Mouse (Mus musculus): ENCODE measurements around the gene Mbnl2. TPM values are rescaled to one million over a fixed set of nuclear protein-coding genes. Genes with fewer than 3 reads are reported as not detected.

Gene Mbnl2
- polyA plus RNA-seq, 1 experiment from 2014 or later, result 45.5 TPM

- no peaks in the 10 kb centered on the region; the same call in 1 of the 2 replicates for H3K36me3 ChIP-seq
- H3K4me1 ChIP-seq, result peaks cover 35% of the 10 kb centered on the region
- no peak overlapping the region for H3K4me3 ChIP-seq
- 95% methylated on average over 6 of the region's 6 CpGs for WGBS
- H3K27me3 ChIP-seq (ENCODE audit: low read depth, poor library complexity, severe bottlenecking), result no peaks in the 10 kb centered on the region
- no peak overlapping the region for H3K27ac ChIP-seq
- no peak for DNase-seq (ENCODE audit: low spot score)
- no peaks in the 10 kb centered on the region for H3K9me3 ChIP-seq (replicated peaks)
These were observed 34.2 kb downstream of the Mbnl2 start for GRCm38 (mm10) chr14:120309691-120310090.

DNA sequence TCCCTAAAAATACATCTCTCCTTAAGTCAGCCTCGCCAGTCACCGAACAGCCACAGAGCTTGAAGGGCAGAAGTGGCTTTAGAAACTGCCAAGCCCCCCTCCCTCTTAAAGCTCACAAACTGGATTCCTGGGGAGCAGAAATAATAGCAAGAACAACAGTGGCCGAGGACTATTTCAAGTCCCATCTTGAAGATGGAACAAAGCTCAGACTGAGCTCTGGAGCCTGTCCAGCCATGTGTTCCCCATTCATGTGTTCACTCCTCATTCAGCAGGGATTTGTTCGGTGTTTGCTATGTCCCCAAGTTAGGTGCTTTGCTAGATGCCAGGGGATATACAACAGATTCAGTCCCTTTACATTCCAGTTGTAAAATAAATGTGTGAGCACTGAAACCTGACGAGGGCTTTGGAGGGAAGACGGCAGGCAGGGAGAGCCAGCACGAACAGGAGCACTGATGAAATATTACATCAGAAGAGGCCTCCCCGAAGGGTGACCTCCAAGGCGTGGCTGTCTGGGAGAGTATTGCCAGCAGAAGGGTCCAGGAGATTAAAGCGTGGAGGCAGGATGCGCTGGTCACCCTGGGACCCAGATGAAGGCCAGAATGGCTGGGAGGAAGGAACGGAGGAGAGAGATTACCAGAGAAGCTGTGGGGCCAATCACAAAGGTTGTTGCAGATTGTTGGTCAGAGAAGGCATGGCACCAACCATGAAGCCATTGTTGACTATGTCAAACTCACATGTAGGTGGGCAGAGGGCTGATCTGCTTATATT, 36.0 kb downstream of the Mbnl2 start:
- Histone ChIP-seq H3K4me3 (no peak overlapping the region), H3K36me3 (no peaks in the 10 kb centered on the region; the same call in 1 of the 2 replicates), H3K27me3 (ENCODE audit: low read depth, poor library complexity, severe bottlenecking) (no peaks in the 10 kb centered on the region), H3K27ac (no peak overlapping the region), H3K9me3 (replicated peaks) (no peaks in the 10 kb centered on the region), H3K4me1 (peaks cover 35% of the 10 kb centered on the region)
- 90% methylated on average over 12 of the region's 12 CpGs for WGBS
- no peak for DNase-seq (ENCODE audit: low spot score)

DNA sequence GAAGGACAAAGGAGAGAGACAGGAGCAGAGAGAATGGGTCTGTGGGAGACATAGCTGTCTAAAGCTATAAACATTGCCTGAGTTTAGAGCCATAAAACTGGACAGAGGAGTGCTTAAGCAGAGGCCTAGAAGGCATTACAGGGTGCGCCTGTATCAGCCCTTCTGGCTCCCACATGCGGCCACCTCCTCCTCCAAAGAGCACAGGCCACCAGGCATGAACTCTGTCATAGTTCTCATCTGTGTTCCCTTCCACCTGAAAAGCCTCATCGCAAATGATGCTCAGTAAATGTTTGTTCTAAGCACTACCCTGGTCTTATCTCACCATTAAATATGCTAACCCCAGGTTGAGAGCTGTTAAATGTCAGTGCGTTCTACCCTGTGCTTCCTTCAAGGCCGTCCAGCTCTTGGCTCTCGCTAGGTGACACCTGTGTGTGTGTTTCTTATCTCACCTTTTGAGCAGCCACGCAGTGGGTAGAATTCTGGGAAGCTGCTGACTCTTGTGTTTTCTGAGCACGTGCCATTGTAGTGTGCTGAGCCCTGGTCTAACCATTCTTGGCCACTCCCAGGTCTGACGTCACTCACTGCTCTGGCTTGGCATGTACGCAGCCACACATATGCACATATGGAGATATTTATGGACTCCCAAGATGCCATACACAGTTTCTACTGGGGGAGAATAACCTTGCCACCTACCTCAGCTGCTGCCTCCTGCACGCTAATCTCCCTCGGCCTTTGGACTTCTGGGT, 37.4 kb downstream of the Mbnl2 start:
- WGBS, result 82% methylated on average over 12 of the region's 12 CpGs

DNA sequence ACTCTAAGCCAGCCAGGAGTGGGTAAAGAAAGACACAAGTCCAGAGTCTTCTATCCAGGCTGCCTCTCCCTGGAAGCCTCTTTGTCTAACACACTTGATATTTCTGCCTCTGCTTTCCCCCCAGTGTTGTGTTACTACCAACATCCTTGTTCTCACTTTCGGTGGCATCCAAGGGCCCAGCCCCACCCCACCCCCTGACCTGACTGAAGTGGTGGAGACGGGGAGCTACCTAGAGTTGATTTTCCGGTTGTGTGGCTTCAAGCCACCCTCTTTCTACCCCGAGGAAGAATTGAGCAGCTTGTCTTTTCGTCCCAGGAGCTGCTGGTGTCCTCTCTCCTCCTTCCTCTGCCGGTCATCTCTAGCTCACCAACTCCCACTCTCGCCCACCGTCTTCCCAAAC, 38.0 kb downstream of the Mbnl2 start:
- Histone ChIP-seq H3K9me3 (replicated peaks) (no peaks in the 10 kb centered on the region), H3K27me3 (ENCODE audit: low read depth, poor library complexity, severe bottlenecking) (no peaks in the 10 kb centered on the region), H3K4me1 (peaks cover 33% of the 10 kb centered on the region), H3K4me3 (no peak overlapping the region), H3K36me3 (no peaks in the 10 kb centered on the region; the same call in 1 of the 2 replicates), H3K27ac (no peak overlapping the region)
- DNase-seq (ENCODE audit: low spot score), result no peak
- WGBS, result 81% methylated on average over 8 of the region's 8 CpGs

More for the DNA sequence above, 37.4 kb downstream of the Mbnl2 start:
- Histone ChIP-seq H3K9me3 (replicated peaks) (no peaks in the 10 kb centered on the region), H3K27me3 (ENCODE audit: low read depth, poor library complexity, severe bottlenecking) (no peaks in the 10 kb centered on the region), H3K4me1 (peaks cover 34% of the 10 kb centered on the region), H3K4me3 (no peak overlapping the region), H3K36me3 (no peaks in the 10 kb centered on the region; the same call in 1 of the 2 replicates), H3K27ac (0 out of 2 replicates have a peak overlapping the region, but pooled peaks have one; percentile 21)
- no peak for DNase-seq (ENCODE audit: low spot score)

DNA sequence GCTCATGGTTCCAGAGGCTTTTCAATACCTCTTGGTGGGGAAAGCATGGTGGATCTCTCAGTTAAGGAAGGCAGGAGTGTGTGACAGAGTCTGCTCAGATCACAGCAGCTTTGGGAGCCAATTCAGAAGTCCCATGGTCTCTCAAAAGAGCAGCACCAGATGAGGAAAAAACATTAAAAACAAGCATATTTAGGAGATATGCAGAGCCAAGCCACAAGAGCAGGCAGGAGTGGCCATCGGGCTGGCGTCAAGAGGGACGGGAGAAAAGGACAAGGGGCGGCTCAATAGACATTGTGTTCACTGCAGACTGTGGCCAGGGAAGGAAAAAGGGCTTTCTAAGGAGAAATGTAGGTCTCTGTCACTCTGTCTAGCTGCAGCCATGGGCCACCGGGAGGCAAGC, 40.3 kb downstream of the Mbnl2 start:
- no peak for DNase-seq (ENCODE audit: low spot score)
- H3K9me3 ChIP-seq (replicated peaks), result no peaks in the 10 kb centered on the region
- H3K27ac ChIP-seq, result no peak overlapping the region
- H3K4me3 ChIP-seq, result no peak overlapping the region
- no peaks in the 10 kb centered on the region for H3K27me3 ChIP-seq (ENCODE audit: low read depth, poor library complexity, severe bottlenecking)
- H3K4me1 ChIP-seq, result peaks cover 37% of the 10 kb centered on the region
- peaks cover 7% of the 10 kb centered on the region for H3K36me3 ChIP-seq
- WGBS, result 90% methylated on average over 5 of the region's 5 CpGs

GRCm38 (mm10) chr14:120318326-120318935, 43.0 kb downstream of the Mbnl2 start:
- DNase-seq (ENCODE audit: low spot score), result peak; percentile 40
- peaks cover 16% of the 10 kb centered on the region for H3K4me1 ChIP-seq
- WGBS, result 23% methylated on average over 6 of the region's 6 CpGs

DNA sequence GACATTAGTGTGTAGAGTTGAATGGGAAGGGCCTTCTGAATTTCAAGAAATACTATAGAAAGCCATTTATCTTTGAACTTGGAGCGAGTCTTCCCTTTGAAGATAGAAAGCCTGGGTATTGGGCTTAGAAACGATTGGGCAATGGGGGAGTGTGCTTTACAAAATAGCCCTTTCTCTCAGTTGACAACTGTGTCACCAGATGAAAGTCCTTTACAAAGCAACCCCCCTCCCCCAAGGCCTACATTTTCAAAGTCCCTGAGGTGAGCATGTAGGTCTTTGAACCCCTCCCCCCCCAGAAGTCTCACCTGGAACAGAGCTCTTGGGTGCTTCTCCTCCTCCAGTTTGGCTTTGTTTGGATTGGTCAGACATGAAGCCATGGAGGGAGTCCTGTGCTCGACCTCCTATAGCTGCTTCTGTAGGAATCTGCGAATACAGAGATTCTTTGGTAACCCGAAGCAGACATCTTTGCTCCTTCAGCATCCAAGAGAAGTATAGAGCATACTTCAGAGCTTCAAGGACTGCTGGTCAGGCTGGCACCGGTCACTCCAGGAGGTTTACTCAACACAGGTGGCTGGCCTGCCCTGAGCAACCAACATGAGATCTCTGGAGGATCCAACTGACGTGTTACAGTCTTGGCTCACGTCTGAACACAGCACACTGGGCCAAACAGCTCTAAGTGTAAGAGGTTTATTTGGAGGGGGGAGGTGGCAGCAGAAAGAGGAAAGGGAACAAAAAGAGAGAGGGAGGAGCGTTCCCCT, 43.7 kb downstream of the Mbnl2 start:
- no peak overlapping the region for H3K4me3 ChIP-seq
- 67% methylated on average over 9 of the region's 9 CpGs for WGBS
- peaks cover 7% of the 10 kb centered on the region for H3K36me3 ChIP-seq
- H3K4me1 ChIP-seq, result peaks cover 15% of the 10 kb centered on the region
- no peak overlapping the region for H3K27ac ChIP-seq
- no peak for DNase-seq (ENCODE audit: low spot score)
- H3K27me3 ChIP-seq (ENCODE audit: low read depth, poor library complexity, severe bottlenecking), result no peaks in the 10 kb centered on the region
- no peaks in the 10 kb centered on the region for H3K9me3 ChIP-seq (replicated peaks)

More at GRCm38 (mm10) chr14:120318326-120318935, 43.0 kb downstream of the Mbnl2 start:
- H3K4me3 ChIP-seq, result no peak overlapping the region
- no peak overlapping the region for H3K27ac ChIP-seq
- H3K27me3 ChIP-seq (ENCODE audit: low read depth, poor library complexity, severe bottlenecking), result no peaks in the 10 kb centered on the region
- H3K9me3 ChIP-seq (replicated peaks), result no peaks in the 10 kb centered on the region
- peaks cover 7% of the 10 kb centered on the region for H3K36me3 ChIP-seq

DNA sequence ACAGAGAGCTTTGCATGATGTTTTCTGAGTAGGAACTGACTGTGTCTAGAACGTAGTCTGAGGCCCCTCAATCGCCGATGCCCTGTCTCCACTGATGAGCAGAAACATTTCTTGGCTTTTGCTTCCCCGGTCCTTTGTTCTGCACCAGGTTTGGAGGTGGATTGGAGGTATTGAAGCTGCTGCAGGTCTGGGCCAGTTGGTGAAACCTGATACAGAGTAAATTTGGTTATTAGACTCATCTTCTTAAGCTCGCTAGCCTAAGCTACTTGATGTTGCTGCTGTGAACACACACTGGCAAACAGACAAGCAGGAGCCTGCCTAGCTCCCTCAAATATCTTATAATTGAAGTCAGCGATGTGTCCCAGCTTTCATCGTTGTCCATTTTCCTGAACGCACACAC, 46.6 kb downstream of the Mbnl2 start:
- 87% methylated on average over 8 of the region's 8 CpGs for WGBS
- Histone ChIP-seq H3K27me3 (ENCODE audit: low read depth, poor library complexity, severe bottlenecking) (no peaks in the 10 kb centered on the region), H3K27ac (no peak overlapping the region)

DNA sequence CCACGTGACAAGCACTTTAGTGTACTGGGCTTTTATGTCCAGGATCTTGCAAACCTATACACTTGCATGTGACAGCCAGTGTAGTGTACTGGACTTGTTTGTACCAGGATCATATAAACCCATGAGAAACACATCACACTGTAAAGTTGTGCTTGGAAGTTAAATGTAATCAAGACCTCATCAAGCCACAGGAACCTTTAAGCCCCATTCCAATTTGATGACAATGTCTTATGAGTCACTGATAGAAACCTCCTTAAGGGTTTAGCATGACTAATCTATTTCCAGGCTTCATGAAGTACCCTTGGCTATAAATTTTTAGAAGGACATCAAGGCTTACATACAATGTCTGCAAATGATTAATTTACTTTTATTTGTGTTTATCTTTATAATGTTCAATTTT, 47.6 kb downstream of the Mbnl2 start:
- H3K27ac ChIP-seq, result no peak overlapping the region
- peaks cover 30% of the 10 kb centered on the region for H3K36me3 ChIP-seq
- no peak overlapping the region for H3K4me3 ChIP-seq
- no peaks in the 10 kb centered on the region for H3K27me3 ChIP-seq (ENCODE audit: low read depth, poor library complexity, severe bottlenecking)
- DNase-seq (ENCODE audit: low spot score), result no peak
- WGBS, result 84% methylated on average over 1 of the region's 1 CpGs
- H3K9me3 ChIP-seq (replicated peaks), result no peaks in the 10 kb centered on the region
- H3K4me1 ChIP-seq, result peaks cover 15% of the 10 kb centered on the region

More for the DNA sequence above, 46.6 kb downstream of the Mbnl2 start:
- H3K4me3 ChIP-seq, result no peak overlapping the region
- H3K36me3 ChIP-seq, result peaks cover 27% of the 10 kb centered on the region
- peaks cover 15% of the 10 kb centered on the region for H3K4me1 ChIP-seq
- no peak for DNase-seq (ENCODE audit: low spot score)
- no peaks in the 10 kb centered on the region for H3K9me3 ChIP-seq (replicated peaks)

DNA sequence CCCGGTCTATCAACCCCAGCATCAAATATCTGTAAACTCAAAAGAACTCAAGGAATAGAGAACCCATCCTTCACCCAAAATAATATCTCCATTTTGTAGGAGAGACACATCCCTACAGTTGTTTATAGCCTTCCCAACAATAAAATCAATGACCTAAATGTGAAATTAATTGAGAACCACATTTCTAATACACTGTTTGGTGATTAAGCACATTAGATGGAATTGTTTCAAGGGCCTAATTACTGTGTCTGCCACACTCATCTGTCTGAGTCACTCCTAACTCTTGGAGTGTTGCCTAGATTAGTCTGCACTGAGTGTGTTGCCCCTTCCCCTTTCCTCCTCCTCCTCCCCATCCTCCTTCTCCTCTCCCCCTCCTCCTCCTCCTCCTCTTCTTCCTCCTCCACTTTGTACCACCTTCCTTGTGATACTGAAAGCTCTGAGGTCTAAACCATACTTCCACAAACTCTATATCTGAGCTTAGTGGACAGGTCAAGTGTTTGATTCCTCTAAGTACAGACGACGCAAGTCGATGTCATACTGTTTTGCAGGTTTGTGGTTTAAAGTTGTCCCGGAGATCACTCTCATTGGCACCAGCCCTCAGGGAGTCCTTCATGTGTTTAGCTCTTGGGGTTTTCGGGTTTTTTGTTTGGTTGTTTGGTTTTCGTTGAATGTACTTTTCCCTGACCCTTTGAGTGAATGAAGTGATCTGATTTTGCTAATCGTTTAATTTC, 48.8 kb downstream of the Mbnl2 start:
- no peak overlapping the region for H3K27ac ChIP-seq
- WGBS, result 95% methylated on average over 8 of the region's 8 CpGs
- DNase-seq (ENCODE audit: low spot score), result peak; percentile 4
- H3K27me3 ChIP-seq (ENCODE audit: low read depth, poor library complexity, severe bottlenecking), result no peaks in the 10 kb centered on the region
- peaks cover 31% of the 10 kb centered on the region for H3K36me3 ChIP-seq
- no peaks in the 10 kb centered on the region for H3K9me3 ChIP-seq (replicated peaks)
- no peak overlapping the region for H3K4me3 ChIP-seq
- H3K4me1 ChIP-seq, result 0 out of 2 replicates have a peak, but pooled peaks cover 6% of the 10 kb centered on the region

- WGBS, result 93% methylated on average over 19 of the region's 19 CpGs
These were observed 49.5 kb downstream of the Mbnl2 start for GRCm38 (mm10) chr14:120324883-120325480.

More at GRCm38 (mm10) chr14:120324883-120325480, 49.5 kb downstream of the Mbnl2 start:
- Histone ChIP-seq H3K4me1 (0 out of 2 replicates have a peak, but pooled peaks cover 4% of the 10 kb centered on the region), H3K9me3 (replicated peaks) (no peaks in the 10 kb centered on the region), H3K27me3 (ENCODE audit: low read depth, poor library complexity, severe bottlenecking) (no peaks in the 10 kb centered on the region), H3K27ac (no peak overlapping the region), H3K4me3 (no peak overlapping the region), H3K36me3 (peaks cover 25% of the 10 kb centered on the region)
- peak; percentile 19 for DNase-seq (ENCODE audit: low spot score)
